Mouse (Mus musculus): ENCODE data around the gene Nr3c2. TPM values are rescaled to one million over a fixed set of nuclear protein-coding genes. Genes with fewer than 3 reads are reported as not detected.

Gene Nr3c2
- polyA plus RNA-seq, 1 experiment from 2014 or later = 0.58 TPM

GRCm38 (mm10) chr8:77098101-77098500 lies 198.9 kb downstream of the Nr3c2 start:
- H3K4me3 ChIP-seq (ENCODE audit: low read depth, low read length) = no peak overlapping the region
- no peak overlapping the region for H3K4me2 ChIP-seq (ENCODE audit: low read depth, low read length)
- 79% methylated on average over 10 of the region's 10 CpGs for WGBS
- no peaks in the 10 kb centered on the region for H3K4me1 ChIP-seq (ENCODE audit: control insufficient read depth, insufficient read depth, low read length)
- H3K27me3 ChIP-seq (ENCODE audit: control insufficient read depth, insufficient read depth, low read length) = no peaks in the 10 kb centered on the region
- no peaks in the 10 kb centered on the region for H3K36me3 ChIP-seq (replicated peaks; ENCODE audit: control insufficient read depth, insufficient read depth, low read depth, low read length)
- H3K9ac ChIP-seq (replicated peaks; ENCODE audit: low read length) = no peak overlapping the region
- DNase-seq (ENCODE audit: low spot score) (no peak), ATAC-seq (replicated peaks; ENCODE audit: insufficient number of reproducible peaks, low FRiP score, low TSS enrichment, low read depth) (no peak)
- no peak overlapping the region for H3K27ac ChIP-seq (replicated peaks; ENCODE audit: low read depth, low read length)
- no peaks in the 10 kb centered on the region for H3K9me3 ChIP-seq (replicated peaks; ENCODE audit: control insufficient read depth, low read length)

GRCm38 (mm10) chr8:77100370-77100769 lies 201.1 kb downstream of the Nr3c2 start:
- Histone ChIP-seq H3K9ac (replicated peaks; ENCODE audit: low read length) (no peak overlapping the region), H3K27ac (replicated peaks; ENCODE audit: low read depth, low read length) (no peak overlapping the region), H3K27me3 (ENCODE audit: control insufficient read depth, insufficient read depth, low read length) (no peaks in the 10 kb centered on the region), H3K4me1 (ENCODE audit: control insufficient read depth, insufficient read depth, low read length) (no peaks in the 10 kb centered on the region), H3K9me3 (replicated peaks; ENCODE audit: control insufficient read depth, low read length) (no peaks in the 10 kb centered on the region), H3K4me3 (ENCODE audit: low read depth, low read length) (no peak overlapping the region), H3K4me2 (ENCODE audit: low read depth, low read length) (no peak overlapping the region), H3K36me3 (replicated peaks; ENCODE audit: control insufficient read depth, insufficient read depth, low read depth, low read length) (no peaks in the 10 kb centered on the region)
- DNase-seq (ENCODE audit: low spot score) = no peak
- no peak for ATAC-seq (replicated peaks; ENCODE audit: insufficient number of reproducible peaks, low FRiP score, low TSS enrichment, low read depth)
- 88% methylated on average over 2 of the region's 2 CpGs for WGBS

- no peak overlapping the region for H3K4me3 ChIP-seq (ENCODE audit: low read depth, low read length)
- 96% methylated on average over 7 of the region's 7 CpGs for WGBS
- no peak for ATAC-seq (replicated peaks; ENCODE audit: insufficient number of reproducible peaks, low FRiP score, low TSS enrichment, low read depth)
Observed at GRCm38 (mm10) chr8:77102879-77103278, 203.6 kb downstream of the Nr3c2 start.

GRCm38 (mm10) chr8:77112719-77113118 lies 213.5 kb downstream of the Nr3c2 start:
- Histone ChIP-seq H3K4me2 (ENCODE audit: low read depth, low read length) (no peak overlapping the region), H3K27me3 (ENCODE audit: control insufficient read depth, insufficient read depth, low read length) (no peaks in the 10 kb centered on the region), H3K27ac (replicated peaks; ENCODE audit: low read depth, low read length) (no peak overlapping the region), H3K4me3 (ENCODE audit: low read depth, low read length) (no peak overlapping the region), H3K9me3 (replicated peaks; ENCODE audit: control insufficient read depth, low read length) (no peaks in the 10 kb centered on the region), H3K9ac (replicated peaks; ENCODE audit: low read length) (no peak overlapping the region), H3K36me3 (replicated peaks; ENCODE audit: control insufficient read depth, insufficient read depth, low read depth, low read length) (no peaks in the 10 kb centered on the region), H3K4me1 (ENCODE audit: control insufficient read depth, insufficient read depth, low read length) (no peaks in the 10 kb centered on the region)
- DNase-seq (ENCODE audit: low spot score) (no peak), ATAC-seq (replicated peaks; ENCODE audit: insufficient number of reproducible peaks, low FRiP score, low TSS enrichment, low read depth) (no peak)
- 83% methylated on average over 2 of the region's 2 CpGs for WGBS

More at GRCm38 (mm10) chr8:77102879-77103278, 203.6 kb downstream of the Nr3c2 start:
- H3K27ac ChIP-seq (replicated peaks; ENCODE audit: low read depth, low read length) = no peak overlapping the region
- no peaks in the 10 kb centered on the region for H3K9me3 ChIP-seq (replicated peaks; ENCODE audit: control insufficient read depth, low read length)
- no peaks in the 10 kb centered on the region for H3K27me3 ChIP-seq (ENCODE audit: control insufficient read depth, insufficient read depth, low read length)
- DNase-seq (ENCODE audit: low spot score) = no peak
- H3K4me1 ChIP-seq (ENCODE audit: control insufficient read depth, insufficient read depth, low read length) = no peaks in the 10 kb centered on the region
- H3K36me3 ChIP-seq (replicated peaks; ENCODE audit: control insufficient read depth, insufficient read depth, low read depth, low read length) = no peaks in the 10 kb centered on the region
- H3K9ac ChIP-seq (replicated peaks; ENCODE audit: low read length) = no peak overlapping the region
- no peak overlapping the region for H3K4me2 ChIP-seq (ENCODE audit: low read depth, low read length)

GRCm38 (mm10) chr8:77114769-77115168 lies 215.5 kb downstream of the Nr3c2 start:
- Histone ChIP-seq H3K4me2 (ENCODE audit: low read depth, low read length) (no peak overlapping the region), H3K27me3 (ENCODE audit: control insufficient read depth, insufficient read depth, low read length) (no peaks in the 10 kb centered on the region), H3K4me1 (ENCODE audit: control insufficient read depth, insufficient read depth, low read length) (no peaks in the 10 kb centered on the region), H3K9me3 (replicated peaks; ENCODE audit: control insufficient read depth, low read length) (no peaks in the 10 kb centered on the region), H3K4me3 (ENCODE audit: low read depth, low read length) (no peak overlapping the region), H3K27ac (replicated peaks; ENCODE audit: low read depth, low read length) (no peak overlapping the region), H3K36me3 (replicated peaks; ENCODE audit: control insufficient read depth, insufficient read depth, low read depth, low read length) (no peaks in the 10 kb centered on the region), H3K9ac (replicated peaks; ENCODE audit: low read length) (no peak overlapping the region)
- no peak for ATAC-seq (replicated peaks; ENCODE audit: insufficient number of reproducible peaks, low FRiP score, low TSS enrichment, low read depth)
- WGBS = 89% methylated on average over 10 of the region's 10 CpGs
- no peak for DNase-seq (ENCODE audit: low spot score)

- H3K4me1 ChIP-seq (ENCODE audit: control insufficient read depth, insufficient read depth, low read length) = no peaks in the 10 kb centered on the region
- 76% methylated on average over 7 of the region's 7 CpGs for WGBS
- DNase-seq (ENCODE audit: low spot score) (no peak), ATAC-seq (replicated peaks; ENCODE audit: insufficient number of reproducible peaks, low FRiP score, low TSS enrichment, low read depth) (no peak)
- H3K27ac ChIP-seq (replicated peaks; ENCODE audit: low read depth, low read length) = no peak overlapping the region
- no peak overlapping the region for H3K4me3 ChIP-seq (ENCODE audit: low read depth, low read length)
- no peaks in the 10 kb centered on the region for H3K9me3 ChIP-seq (replicated peaks; ENCODE audit: control insufficient read depth, low read length)
- no peak overlapping the region for H3K9ac ChIP-seq (replicated peaks; ENCODE audit: low read length)
- H3K36me3 ChIP-seq (replicated peaks; ENCODE audit: control insufficient read depth, insufficient read depth, low read depth, low read length) = no peaks in the 10 kb centered on the region
- H3K27me3 ChIP-seq (ENCODE audit: control insufficient read depth, insufficient read depth, low read length) = no peaks in the 10 kb centered on the region
- no peak overlapping the region for H3K4me2 ChIP-seq (ENCODE audit: low read depth, low read length)
Observed at GRCm38 (mm10) chr8:77116419-77117079, 217.3 kb downstream of the Nr3c2 start.

GRCm38 (mm10) chr8:77120810-77121570 lies 221.7 kb downstream of the Nr3c2 start:
- Histone ChIP-seq H3K36me3 (replicated peaks; ENCODE audit: control insufficient read depth, insufficient read depth, low read depth, low read length) (no peaks in the 10 kb centered on the region), H3K27ac (replicated peaks; ENCODE audit: low read depth, low read length) (no peak overlapping the region), H3K4me3 (ENCODE audit: low read depth, low read length) (no peak overlapping the region), H3K9me3 (replicated peaks; ENCODE audit: control insufficient read depth, low read length) (no peaks in the 10 kb centered on the region), H3K4me1 (ENCODE audit: control insufficient read depth, insufficient read depth, low read length) (no peaks in the 10 kb centered on the region), H3K27me3 (ENCODE audit: control insufficient read depth, insufficient read depth, low read length) (no peaks in the 10 kb centered on the region), H3K9ac (replicated peaks; ENCODE audit: low read length) (no peak overlapping the region), H3K4me2 (ENCODE audit: low read depth, low read length) (no peak overlapping the region)
- DNase-seq (ENCODE audit: low spot score) (no peak), ATAC-seq (replicated peaks; ENCODE audit: insufficient number of reproducible peaks, low FRiP score, low TSS enrichment, low read depth) (no peak)
- 51% methylated on average over 10 of the region's 10 CpGs for WGBS

- no peaks in the 10 kb centered on the region for H3K4me1 ChIP-seq (ENCODE audit: control insufficient read depth, insufficient read depth, low read length)
- H3K27me3 ChIP-seq (ENCODE audit: control insufficient read depth, insufficient read depth, low read length) = no peaks in the 10 kb centered on the region
- no peak overlapping the region for H3K4me3 ChIP-seq (ENCODE audit: low read depth, low read length)
- WGBS = 28% methylated on average over 1 of the region's 1 CpGs
- no peak overlapping the region for H3K9ac ChIP-seq (replicated peaks; ENCODE audit: low read length)
- ATAC-seq (replicated peaks; ENCODE audit: insufficient number of reproducible peaks, low FRiP score, low TSS enrichment, low read depth) (no peak), DNase-seq (ENCODE audit: low spot score) (no peak)
- no peak overlapping the region for H3K4me2 ChIP-seq (ENCODE audit: low read depth, low read length)
- no peak overlapping the region for H3K27ac ChIP-seq (replicated peaks; ENCODE audit: low read depth, low read length)
- H3K9me3 ChIP-seq (replicated peaks; ENCODE audit: control insufficient read depth, low read length) = no peaks in the 10 kb centered on the region
- no peaks in the 10 kb centered on the region for H3K36me3 ChIP-seq (replicated peaks; ENCODE audit: control insufficient read depth, insufficient read depth, low read depth, low read length)
Observed at GRCm38 (mm10) chr8:77121571-77121890, 222.3 kb downstream of the Nr3c2 start.
